Mouse (Mus musculus): Measurements from ENCODE around the gene Efcab7. TPM values are rescaled to one million over a fixed set of nuclear protein-coding genes. Genes with fewer than 3 reads are reported as not detected.

Gene Efcab7
- total and polyA plus RNA-seq, 3 experiments = 10.6 to 57.0 (median 14.6) TPM

DNA sequence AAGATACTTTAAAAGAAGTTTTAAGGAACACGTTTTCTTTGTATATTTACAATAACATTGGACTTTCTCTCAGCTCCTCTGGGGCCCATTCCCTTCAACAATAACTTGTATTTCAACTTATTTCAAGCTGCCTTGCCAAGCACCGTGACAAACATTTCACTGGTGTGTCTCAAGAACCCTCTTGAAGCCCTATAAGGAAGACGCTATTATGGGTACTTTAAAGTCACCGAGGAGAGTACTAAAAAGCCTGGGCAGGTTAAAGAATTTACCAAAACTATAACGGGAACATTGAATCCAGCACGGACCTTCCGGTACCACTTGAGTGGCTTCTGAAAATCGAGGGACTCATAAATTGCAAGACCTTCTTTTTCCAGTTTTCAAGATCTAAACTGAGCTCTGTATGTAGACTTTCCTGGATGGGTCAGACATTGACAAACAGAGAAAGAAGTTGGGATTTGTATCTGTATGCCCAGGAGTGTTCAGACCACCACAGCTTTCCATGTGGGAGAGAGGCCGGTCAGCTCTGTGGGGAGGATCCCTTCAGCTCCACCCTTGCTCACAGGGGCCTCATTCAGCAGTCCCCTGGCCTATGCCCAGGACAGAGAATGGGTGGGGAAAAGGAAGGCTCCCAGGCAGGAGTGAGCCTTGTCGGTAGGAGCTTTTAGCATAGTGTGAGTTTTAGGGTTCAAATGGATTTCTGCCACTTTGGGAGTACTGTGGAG, 101.7 kb downstream of the Efcab7 start:
- H3K4me3 ChIP-seq (replicated peaks in 1 of 3; ENCODE audit: low read depth in 2 of 3, low read length in 2 of 3, poor library complexity in 1 of 3) = peak overlapping the region; percentile 26 to 86 (median 81)
- H3K27ac ChIP-seq (ENCODE audit: insufficient read depth, low read depth) = no peak overlapping the region
- dilution Hi-C loops (cut with MboI; ENCODE audit: extremely low pct_ligation_motif_present, extremely low pct_unique_long_range_greater_than_20kb, low sequenced_read_pairs) (no loop called here), in situ Hi-C loops (cut with MboI; ENCODE audit: low pct_ligation_motif_present, low pct_unique_long_range_greater_than_20kb, low sequenced_read_pairs) (no loop called here)
- no peak for TF ChIP-seq RAD21 (IDR thresholded peaks at IDR 0.05; ENCODE audit: low read depth, low read length)
- peak overlapping the region; percentile 79 for H3K4me2 ChIP-seq (ENCODE audit: insufficient read depth, low read depth, poor library complexity, severe bottlenecking)
- peaks cover 7 to 54% of the 10 kb centered on the region in 2 experiments for H3K4me1 ChIP-seq (ENCODE audit: control insufficient read depth in 1 of 2, insufficient read depth in 2 of 2)
- no peaks in the 10 kb centered on the region for H3K27me3 ChIP-seq (replicated peaks)
- no peaks in the 10 kb centered on the region for H3K9me3 ChIP-seq (replicated peaks; ENCODE audit: low read length)
- H3K36me3 ChIP-seq (replicated peaks in 1 of 2; ENCODE audit: control insufficient read depth in 1 of 2, insufficient read depth in 1 of 2, low read length in 1 of 2) = peaks cover under 1 to 39% of the 10 kb centered on the region in 2 experiments
- no peak for DNase-seq (ENCODE audit: extremely low read depth)
- peaks cover 15% of the 10 kb centered on the region for H3K79me2 ChIP-seq (replicated peaks; ENCODE audit: control insufficient read depth, extremely low read depth, insufficient read depth, poor library complexity, severe bottlenecking)
- peak overlapping the region; percentile 74 for H3K9ac ChIP-seq (ENCODE audit: insufficient read depth, low read depth)

DNA sequence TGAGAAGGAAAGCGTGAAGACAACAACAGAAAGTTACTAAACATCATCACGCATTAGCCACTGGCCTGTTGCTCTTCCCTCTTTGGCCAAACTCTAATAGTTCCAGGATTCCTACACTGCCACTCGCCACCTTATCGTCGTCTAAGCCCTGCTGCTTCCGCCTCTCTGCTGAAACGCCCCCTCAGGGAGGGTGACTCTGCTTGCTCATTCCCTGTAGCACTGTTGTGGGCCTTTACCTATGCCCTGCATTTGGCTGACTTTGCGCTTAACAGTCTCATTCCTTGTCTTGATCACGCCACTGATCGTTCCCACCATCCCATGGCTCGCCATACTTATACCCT, 102.2 kb downstream of the Efcab7 start:
- TF ChIP-seq EP300 (IDR thresholded peaks at IDR 0.05; ENCODE audit: low read length) (no peak), MAZ (IDR thresholded peaks at IDR 0.05; ENCODE audit: low read depth, low read length) (no peak), MAFK (IDR thresholded peaks at IDR 0.05; ENCODE audit: insufficient replicate concordance, low read length) (no peak), RAD21 (IDR thresholded peaks at IDR 0.05; ENCODE audit: low read depth, low read length) (no peak), ZNF384 (IDR thresholded peaks at IDR 0.05; ENCODE audit: low read depth, low read length) (no peak), MXI1 (IDR thresholded peaks at IDR 0.05; ENCODE audit: low read depth, low read length) (no peak), ETS1 (conservative IDR thresholded peaks at IDR 0.05; ENCODE audit: low read depth, low read length) (no peak), ZC3H11A (IDR thresholded peaks at IDR 0.05; ENCODE audit: low read depth, low read length) (no peak), BHLHE40 (IDR thresholded peaks at IDR 0.05; ENCODE audit: low read depth, low read length) (no peak), E2F4 (IDR thresholded peaks at IDR 0.05; ENCODE audit: insufficient replicate concordance, low read depth, low read length) (no peak), RCOR1 (conservative IDR thresholded peaks at IDR 0.05; ENCODE audit: low read depth, low read length) (no peak), TCF12 (IDR thresholded peaks at IDR 0.05; ENCODE audit: low read depth, low read length) (no peak), USF2 (conservative IDR thresholded peaks at IDR 0.05; ENCODE audit: low read depth, low read length) (no peak), MEF2A (IDR thresholded peaks at IDR 0.05; ENCODE audit: borderline replicate concordance, low read depth, low read length) (no peak), ZKSCAN1 (IDR thresholded peaks at IDR 0.05; ENCODE audit: borderline replicate concordance, low read depth, low read length) (no peak), POLR2AphosphoS2 (IDR thresholded peaks at IDR 0.05; ENCODE audit: low read depth, low read length) (no peak), SMC3 (IDR thresholded peaks at IDR 0.05; ENCODE audit: low read depth, low read length) (no peak), CHD1 (IDR thresholded peaks at IDR 0.05; ENCODE audit: low read depth, low read length) (no peak), USF1 (IDR thresholded peaks at IDR 0.05; ENCODE audit: low read depth, low read length) (no peak), UBTF (IDR thresholded peaks at IDR 0.05; ENCODE audit: low read depth, low read length) (no peak)
- H3K4me3 ChIP-seq (replicated peaks in 1 of 3; ENCODE audit: low read depth in 2 of 3, low read length in 2 of 3, poor library complexity in 1 of 3) = peak overlapping the region; percentile 26 to 86 (median 81)
- dilution Hi-C loops (cut with MboI; ENCODE audit: extremely low pct_ligation_motif_present, extremely low pct_unique_long_range_greater_than_20kb, low sequenced_read_pairs) = no loop called here

More for the DNA sequence above, 102.2 kb downstream of the Efcab7 start:
- Histone ChIP-seq H3K36me3 (replicated peaks in 1 of 2; ENCODE audit: control insufficient read depth in 1 of 2, insufficient read depth in 1 of 2, low read length in 1 of 2) (peaks cover 3 to 44% of the 10 kb centered on the region in 2 experiments), H3K4me2 (ENCODE audit: insufficient read depth, low read depth, poor library complexity, severe bottlenecking) (peak overlapping the region; percentile 79), H3K79me2 (replicated peaks; ENCODE audit: control insufficient read depth, extremely low read depth, insufficient read depth, poor library complexity, severe bottlenecking) (peaks cover 15% of the 10 kb centered on the region), H3K4me1 (ENCODE audit: control insufficient read depth in 1 of 2, insufficient read depth in 2 of 2) (peaks cover 7 to 58% of the 10 kb centered on the region in 2 experiments), H3K9me3 (replicated peaks; ENCODE audit: low read length) (no peaks in the 10 kb centered on the region), H3K27ac (ENCODE audit: insufficient read depth, low read depth) (no peak overlapping the region), H3K9ac (ENCODE audit: insufficient read depth, low read depth) (peak overlapping the region; percentile 74; the same call in 1 of the 2 replicates), H3K27me3 (replicated peaks) (no peaks in the 10 kb centered on the region)
- DNase-seq (ENCODE audit: extremely low read depth) = no peak
- in situ Hi-C loops (cut with MboI; ENCODE audit: low pct_ligation_motif_present, low pct_unique_long_range_greater_than_20kb, low sequenced_read_pairs) = no loop called here

Data from CH12.LX (cell line).